Mouse (Mus musculus): ENCODE measurements around the gene Spaca3.

- TF ChIP-seq CTCF (IDR thresholded peaks at IDR 0.05; ENCODE audit: borderline replicate concordance, extremely low read depth, insufficient read depth, insufficient read length) (no peak), POLR2A (IDR thresholded peaks at IDR 0.05; ENCODE audit: borderline replicate concordance, extremely low read depth, insufficient read depth, insufficient read length, poor library complexity, severe bottlenecking) (no peak)
Measured at GRCm38 (mm10) chr11:80886365-80886764, 28.2 kb downstream of the Spaca3 start.

Data from brain, embryonic 14.5 days (tissue).